Mouse (Mus musculus) stomach, postnatal 0 days (tissue): ENCODE data around the gene Rnf10. TPM values are rescaled to one million over a fixed set of nuclear protein-coding genes. Genes with fewer than 3 reads are reported as not detected.
A peak's percentile ranks its signal among the peaks of the same experiment; 100 is the strongest.
"Not testable (repeated sequence)": the region's sequence is repeated elsewhere in the genome, so short reads cannot be mapped to it uniquely, and the experiment has no call there.

Source experiments
- ATAC-seq: fragments of 200-750 bp; cut with Nextera tagmentation; 2 replicates; pipeline ENCODE4 v1.8.0; 2017; ENCODE audit not compliant: low FRiP score, low TSS enrichment
- DNase-seq: peaks from one replicate; pipeline ENCODE4 v3.0.0-alpha.2; 2016; ENCODE audit warnings: low spot score
- H3K27ac ChIP-seq: fragments of 300-500 bp; sonication (generic); replicated peaks from 2 replicates; pipeline ENCODE4 v1.5.1; 2014; ENCODE audit warnings: mild to moderate bottlenecking, control low read depth
- H3K27me3 ChIP-seq: fragments of 300-500 bp; sonication (generic); 2 replicates; pipeline ENCODE4 v1.6.1; 2014; ENCODE audit warnings: low read length; ENCODE audit not compliant: control insufficient read depth, insufficient read depth
- H3K36me3 ChIP-seq: fragments of 300-500 bp; sonication (generic); 2 replicates; pipeline ENCODE4 v1.6.1; 2014; ENCODE audit warnings: low read length, mixed read lengths; ENCODE audit not compliant: control insufficient read depth, insufficient read depth
- H3K4me1 ChIP-seq: fragments of 300-500 bp; sonication (generic); replicated peaks from 2 replicates; pipeline ENCODE4 v1.6.1; 2014; ENCODE audit warnings: antibody characterized with exemption; ENCODE audit not compliant: control insufficient read depth, insufficient read depth
- H3K4me2 ChIP-seq: fragments of 300-500 bp; sonication (generic); replicated peaks from 2 replicates; pipeline ENCODE4 v1.6.1; 2014; ENCODE audit warnings: low read depth, mild to moderate bottlenecking, control low read depth, moderate library complexity
- H3K4me3 ChIP-seq: fragments of 300-500 bp; sonication (generic); 2 replicates; pipeline ENCODE4 v1.5.1; 2014; ENCODE audit warnings: low read depth, low read length, control low read depth
- H3K9ac ChIP-seq: fragments of 300-500 bp; sonication (generic); 2 replicates; pipeline ENCODE4 v1.6.1; 2014; ENCODE audit warnings: mild to moderate bottlenecking, low read length, control low read depth, mixed read lengths
- H3K9me3 ChIP-seq: fragments of 300-500 bp; sonication (generic); 2 replicates; pipeline ENCODE4 v1.6.1; 2016; ENCODE audit warnings: low read length; ENCODE audit not compliant: control insufficient read depth
- CTCF ChIP-seq: IDR thresholded peaks from 2 replicates; pipeline ENCODE4 v1.5.1; 2016; ENCODE audit warnings: antibody characterized with exemption, low read depth, mild to moderate bottlenecking, moderate library complexity
- EP300 ChIP-seq: optimal IDR thresholded peaks from 2 replicates; pipeline ENCODE3; 2016; ENCODE audit warnings: antibody characterized with exemption
- WGBS: fragments of 180-500 bp; shearing (Covaris S2); extraction: QIAGEN DNeasy Blood & Tissue Kit; methylation state at CpG from one replicate; pipeline ENCODE4 v1.1.7; 2014; 5-methylcytosine and 5-hydroxymethylcytosine counted together
- polyA plus RNA-seq: library from polyadenylated mRNA; unstranded; fragments of >200 nt; fragmentation: Nextera tagmentation; extraction: Ambion mirVana; gene quantifications from 2 replicates; pipeline ENCODE4 v1.2.1, GENCODE M21; 2015

Rnf10 gene
- polyA plus RNA-seq, 1 experiment from 2014 or later: 84.0 TPM

DNA sequence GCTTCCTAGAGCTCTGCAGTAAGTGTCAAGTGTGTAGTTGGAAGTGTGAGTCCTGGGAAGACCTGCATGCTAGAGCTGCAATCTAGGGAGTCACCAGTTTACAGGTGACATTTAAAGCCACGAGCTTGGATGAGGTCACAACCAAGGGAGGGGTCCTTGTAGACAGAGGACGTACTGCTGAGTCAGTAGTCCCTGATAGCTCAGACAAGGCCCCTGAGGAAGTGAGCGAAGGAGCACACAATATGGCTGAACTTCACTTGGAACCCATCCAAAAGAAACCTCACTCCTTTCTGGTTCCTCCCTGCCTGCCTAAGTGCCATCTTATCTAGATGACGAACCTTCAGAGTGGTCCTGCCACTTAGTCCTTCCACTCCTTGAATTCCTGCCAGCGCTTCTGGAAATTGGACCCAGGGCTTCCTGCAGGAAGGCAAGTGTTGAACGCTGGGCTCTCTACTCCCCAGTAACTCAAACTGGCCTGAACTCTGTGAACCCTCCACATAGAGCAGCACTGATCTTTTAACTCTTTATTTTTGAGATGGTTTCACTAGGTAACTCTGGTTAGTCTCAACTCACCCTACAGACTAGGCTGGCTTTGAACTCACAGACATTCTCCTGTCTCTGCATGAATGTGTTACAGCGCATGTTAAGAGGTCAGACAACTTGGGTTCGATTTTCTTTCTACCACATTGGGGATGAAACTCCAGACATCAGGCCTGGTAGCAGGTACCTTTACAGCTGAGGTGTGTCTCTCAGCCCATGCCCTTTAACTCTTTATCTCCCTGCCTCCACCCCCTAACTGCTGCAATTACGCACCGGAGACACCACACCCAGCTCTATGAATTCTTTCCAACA is 40.3 kb upstream of the Rnf10 start:
- no peak for TF ChIP-seq EP300
- no peak for TF ChIP-seq CTCF
- 51% methylated on average over 10 of the region's 10 CpGs for WGBS
- Histone ChIP-seq H3K9me3 (no peaks in the 10 kb centered on the region), H3K36me3 (no peaks in the 10 kb centered on the region), H3K4me3 (no peak overlapping the region), H3K4me1 (peaks cover 5% of the 10 kb centered on the region; the same call in 1 of the 2 replicates), H3K4me2 (no peak overlapping the region), H3K27me3 (no peaks in the 10 kb centered on the region), H3K27ac (peak overlapping the region; percentile 70; the same call in 1 of the 2 replicates), H3K9ac (no peak overlapping the region)
- DNase-seq: peak; percentile 43
- peak; percentile 89 for ATAC-seq

DNA sequence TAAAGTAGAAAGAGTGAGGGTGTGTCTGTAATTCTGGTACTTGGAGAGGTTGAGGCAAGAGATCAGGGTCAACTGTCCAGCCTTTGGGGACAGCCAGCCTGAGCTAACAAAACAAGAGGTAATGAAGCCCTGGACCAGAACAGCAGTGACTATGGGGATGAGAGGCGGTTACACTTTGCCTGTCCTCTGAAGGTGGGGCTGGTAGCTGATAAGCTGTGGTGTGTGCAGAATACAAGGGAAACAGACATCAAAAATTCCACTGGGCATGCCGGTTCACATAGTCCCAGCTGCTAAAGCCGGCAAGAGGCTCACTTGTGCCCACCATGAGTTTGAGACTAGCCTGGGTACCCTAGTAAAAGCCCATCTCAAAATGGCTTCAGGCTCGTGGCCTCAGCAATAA is 39.7 kb upstream of the Rnf10 start:
- Histone ChIP-seq H3K9me3 (no peaks in the 10 kb centered on the region), H3K4me2 (no peak overlapping the region), H3K9ac (no peak overlapping the region), H3K27me3 (no peaks in the 10 kb centered on the region), H3K4me3 (no peak overlapping the region), H3K4me1 (peaks cover 5% of the 10 kb centered on the region; the same call in 1 of the 2 replicates), H3K36me3 (no peaks in the 10 kb centered on the region), H3K27ac (peak overlapping the region; percentile 35; the same call in 1 of the 2 replicates)
- DNase-seq (no peak), ATAC-seq (no peak)
- no peak for TF ChIP-seq CTCF
- TF ChIP-seq EP300: no peak
- 64% methylated on average over 4 of the region's 4 CpGs for WGBS

DNA sequence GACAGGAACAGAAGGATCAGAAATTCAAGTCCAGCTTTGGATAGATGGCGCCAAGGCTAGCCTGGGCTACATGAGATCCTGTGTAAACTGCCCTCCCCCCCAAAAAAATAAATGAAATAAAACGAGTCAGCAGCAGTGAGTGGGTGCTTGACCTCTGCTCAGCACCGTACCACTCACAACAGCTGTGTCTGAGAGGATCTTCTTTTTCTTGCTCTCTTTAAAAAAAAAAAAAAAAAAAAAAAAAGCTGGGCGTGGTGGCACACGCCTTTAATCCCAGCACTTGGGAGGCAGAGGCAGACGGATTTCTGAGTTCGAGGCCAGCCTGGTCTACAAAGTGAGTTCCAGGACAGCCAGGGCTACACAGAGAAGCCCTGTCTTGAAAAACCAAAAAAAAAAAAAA is 29.5 kb upstream of the Rnf10 start:
- ATAC-seq, H3K4me3 ChIP-seq, H3K4me2 ChIP-seq, H3K4me1 ChIP-seq, DNase-seq, H3K9me3 ChIP-seq, H3K36me3 ChIP-seq, H3K27ac ChIP-seq, H3K27me3 ChIP-seq, H3K9ac ChIP-seq: not testable (repeated sequence)
- 72% methylated on average over 3 of the region's 7 CpGs for WGBS

DNA sequence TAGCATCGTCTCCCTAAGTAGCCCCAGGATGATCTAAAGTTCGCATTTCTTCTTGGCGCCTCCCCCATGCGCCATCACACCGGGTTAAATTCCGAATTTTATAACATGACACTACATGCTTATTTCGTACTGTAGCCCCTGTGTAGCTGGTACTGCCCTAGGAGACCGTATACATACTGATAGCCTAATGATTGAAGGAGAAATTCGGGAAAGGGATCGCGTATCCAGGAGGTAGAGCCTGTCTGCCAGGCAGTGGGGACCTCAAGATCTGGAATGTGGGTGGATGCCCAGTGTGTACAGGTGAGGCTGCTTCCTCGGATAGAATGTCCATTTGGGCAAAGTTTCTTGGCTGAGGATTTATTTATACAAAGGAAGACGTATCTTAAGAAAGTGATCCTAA is 28.9 kb upstream of the Rnf10 start:
- Histone ChIP-seq H3K27ac (peak overlapping the region; percentile 80), H3K4me1 (peaks cover 4% of the 10 kb centered on the region)
- 14% methylated on average over 13 of the region's 13 CpGs for WGBS

DNA sequence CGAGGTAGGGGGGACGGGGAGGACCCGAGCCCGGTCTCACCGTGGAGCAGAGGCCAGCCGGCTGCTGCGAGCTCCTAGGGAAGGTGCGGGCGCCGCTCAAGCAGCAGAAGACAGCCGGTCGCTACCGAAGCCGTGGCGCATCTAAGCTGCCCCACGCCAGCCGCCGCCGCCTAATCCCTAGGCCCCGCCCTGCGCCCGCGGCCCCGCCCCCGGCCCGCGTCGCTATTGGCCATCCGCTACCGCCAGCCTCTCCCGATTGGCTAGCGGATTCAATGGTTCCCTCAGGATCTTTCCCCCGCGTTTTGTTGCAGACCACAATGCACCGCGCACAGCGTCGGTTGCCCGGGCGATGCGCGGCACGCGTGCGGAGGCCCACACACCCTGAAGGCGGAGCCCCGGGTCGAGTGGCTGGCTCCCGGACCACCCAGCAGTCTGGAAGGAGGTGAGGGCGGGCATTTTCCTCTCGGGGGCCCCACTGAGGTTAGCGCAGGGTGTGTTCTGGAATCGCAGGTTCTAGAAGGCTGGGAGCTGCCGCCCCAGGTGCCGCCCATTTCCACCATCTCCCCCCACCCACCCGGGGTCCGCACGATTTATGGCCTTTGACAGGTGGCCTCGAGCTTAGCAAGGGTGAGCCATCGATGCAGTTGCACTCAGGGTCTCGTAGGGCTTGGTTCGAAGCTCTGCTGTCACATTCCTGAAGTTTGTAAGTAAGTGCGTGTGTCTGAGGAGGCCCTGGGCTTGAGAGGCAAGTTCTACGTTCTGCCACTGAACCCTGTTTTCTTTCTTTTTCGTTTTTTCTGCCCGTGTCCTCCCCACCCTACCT is 28.3 kb upstream of the Rnf10 start, which contains the start of gene Dynll1:
Gene Dynll1 (minus strand): TSS at position 208 of the 823 bp plus-strand sequence.
- Histone ChIP-seq H3K4me3 (peak within 1 kb of the TSS; percentile 87), H3K27me3 (no peaks in the 10 kb centered on the region), H3K4me1 (peaks cover 4% of the 10 kb centered on the region), H3K4me2 (peak within 1 kb of the TSS; percentile 81), H3K27ac (peak within 1 kb of the TSS; percentile 95), H3K9me3 (no peaks in the 10 kb centered on the region), H3K36me3 (peaks cover 6% of the 10 kb centered on the region), H3K9ac (peak within 1 kb of the TSS; percentile 82)
- WGBS: under 1% methylated on average over 56 of the region's 66 CpGs
- ATAC-seq (peak; percentile 95), DNase-seq (peak; percentile 99)
- peak; percentile 95 for TF ChIP-seq EP300
- peak; percentile 40; the same call in 1 of the 2 replicates for TF ChIP-seq CTCF

More for the DNA sequence above, 28.9 kb upstream of the Rnf10 start:
- H3K27me3 ChIP-seq: no peaks in the 10 kb centered on the region
- peak overlapping the region; percentile 58 for H3K9ac ChIP-seq
- ATAC-seq (no peak), DNase-seq (no peak)
- TF ChIP-seq EP300: no peak
- TF ChIP-seq CTCF: no peak
- peaks cover 5% of the 10 kb centered on the region for H3K36me3 ChIP-seq
- H3K9me3 ChIP-seq: no peaks in the 10 kb centered on the region
- peak overlapping the region; percentile 81 for H3K4me2 ChIP-seq
- peak overlapping the region; percentile 87 for H3K4me3 ChIP-seq
